Mouse (Mus musculus) urinary bladder, postnatal 14 days (tissue): ENCODE data around the gene 4933405L10Rik.

Source experiments
- DNase-seq: peaks from one replicate; pipeline ENCODE4 v3.0.0; 2021; ENCODE audit warnings: low spot score

Gene 4933405L10Rik

GRCm38 (mm10) chr8:105700966-105701824 is 6.3 kb upstream of the 4933405L10Rik start, which contains the start of the genes Acd and Pard6a:
TSS of gene Acd (minus strand) at chr8:105701102.
TSS of gene Pard6a (plus strand) at chr8:105701148.
- peak; percentile 96 for DNase-seq

GRCm38 (mm10) chr8:105702001-105702401 is 5.5 kb upstream of the 4933405L10Rik start:
- no peak for DNase-seq

GRCm38 (mm10) chr8:105702731-105703415 is 4.6 kb upstream of the 4933405L10Rik start:
- no peak for DNase-seq

- DNase-seq: no peak
Measured at GRCm38 (mm10) chr8:105704146-105704812, 3.2 kb upstream of the 4933405L10Rik start.

- no peak for DNase-seq
Measured at GRCm38 (mm10) chr8:105704955-105705354, 2.5 kb upstream of the 4933405L10Rik start.

GRCm38 (mm10) chr8:105706426-105706825 is 1.0 kb upstream of the 4933405L10Rik start:
- DNase-seq: no peak

GRCm38 (mm10) chr8:105708675-105709074 is 1.2 kb downstream of the 4933405L10Rik start:
- DNase-seq: no peak

GRCm38 (mm10) chr8:105709317-105709716 is 1.9 kb downstream of the 4933405L10Rik start:
- DNase-seq: no peak

GRCm38 (mm10) chr8:105712286-105712685 is 4.8 kb downstream of the 4933405L10Rik start:
- no peak for DNase-seq

GRCm38 (mm10) chr8:105714139-105714538 is 6.7 kb downstream of the 4933405L10Rik start:
- DNase-seq: peak; percentile 90

- no peak for DNase-seq
Measured at GRCm38 (mm10) chr8:105715042-105715441, 7.6 kb downstream of the 4933405L10Rik start.

- no peak for DNase-seq
Measured at GRCm38 (mm10) chr8:105716302-105716945, 9.0 kb downstream of the 4933405L10Rik start.

GRCm38 (mm10) chr8:105719637-105720036 is 12.2 kb downstream of the 4933405L10Rik start:
- DNase-seq: no peak

GRCm38 (mm10) chr8:105722861-105723260 is 15.4 kb downstream of the 4933405L10Rik start:
- DNase-seq: no peak

GRCm38 (mm10) chr8:105725726-105726125 is 18.3 kb downstream of the 4933405L10Rik start:
- DNase-seq: no peak

- DNase-seq: no peak
Measured at GRCm38 (mm10) chr8:105727397-105728124, 20.1 kb downstream of the 4933405L10Rik start.

- DNase-seq: no peak
Measured at GRCm38 (mm10) chr8:105732186-105732585, 24.7 kb downstream of the 4933405L10Rik start.

- DNase-seq: no peak
Measured at GRCm38 (mm10) chr8:105739216-105739615, 31.8 kb downstream of the 4933405L10Rik start.

GRCm38 (mm10) chr8:105743301-105743700 is 35.8 kb downstream of the 4933405L10Rik start:
- DNase-seq: no peak

- DNase-seq: peak; percentile 81
Measured at GRCm38 (mm10) chr8:105750606-105751005, 43.2 kb downstream of the 4933405L10Rik start.

- DNase-seq: no peak
Measured at GRCm38 (mm10) chr8:105753916-105754315, 46.5 kb downstream of the 4933405L10Rik start.
